Mouse (Mus musculus) heart, postnatal 0 days (tissue): Measurements from ENCODE around the gene Gm3095. TPM values are rescaled to one million over a fixed set of nuclear protein-coding genes. Genes with fewer than 3 reads are reported as not detected.
"Not testable (repeated sequence)": the region's sequence is repeated elsewhere in the genome, so short reads cannot be mapped to it uniquely, and the experiment has no call there.

Source experiments
- ATAC-seq: fragments of 200-750 bp; cut with Nextera tagmentation; 2 replicates; pipeline ENCODE4 v1.8.0; 2017; ENCODE audit warnings: low read depth, moderate number of reproducible peaks, moderate library complexity; ENCODE audit not compliant: insufficient read depth
- DNase-seq: peaks from one replicate; pipeline ENCODE4 v3.0.0-alpha.2; 2016; ENCODE audit warnings: low spot score
- H3K27ac ChIP-seq: fragments of 300-500 bp; sonication (generic); 2 replicates; pipeline ENCODE4 v1.5.1; 2014; ENCODE audit warnings: low read depth, mild to moderate bottlenecking
- H3K27me3 ChIP-seq: fragments of 300-500 bp; sonication (generic); 2 replicates; pipeline ENCODE4 v1.6.1; 2014; ENCODE audit warnings: low read length, mixed read lengths; ENCODE audit not compliant: control insufficient read depth, insufficient read depth
- H3K36me3 ChIP-seq: fragments of 300-500 bp; sonication (generic); replicated peaks from 2 replicates; pipeline ENCODE4 v1.6.1; 2014; ENCODE audit warnings: low read length, mixed read lengths; ENCODE audit not compliant: control insufficient read depth, insufficient read depth
- H3K4me1 ChIP-seq: fragments of 300-500 bp; sonication (generic); 2 replicates; pipeline ENCODE4 v1.6.1; 2014; ENCODE audit warnings: antibody characterized with exemption; ENCODE audit not compliant: control insufficient read depth, insufficient read depth
- H3K4me2 ChIP-seq: fragments of 300-500 bp; sonication (generic); 2 replicates; pipeline ENCODE4 v1.6.1; 2014; ENCODE audit warnings: low read depth, mild to moderate bottlenecking, low read length, moderate library complexity
- H3K4me3 ChIP-seq: fragments of 300-500 bp; sonication (generic); 2 replicates; pipeline ENCODE4 v1.5.1; 2014; ENCODE audit warnings: low read depth, low read length
- H3K9ac ChIP-seq: fragments of 300-500 bp; sonication (generic); replicated peaks from 2 replicates; pipeline ENCODE4 v1.6.1; 2014; ENCODE audit warnings: low read depth, low read length, mixed read lengths
- H3K9me3 ChIP-seq: fragments of 300-500 bp; sonication (generic); replicated peaks from 2 replicates; pipeline ENCODE4 v1.6.1; 2016; ENCODE audit warnings: low read length; ENCODE audit not compliant: control insufficient read depth
- WGBS: fragments of 180-500 bp; shearing (Covaris S2); extraction: QIAGEN DNeasy Blood & Tissue Kit; methylation state at CpG from one replicate; pipeline ENCODE4 v1.1.7; 2014; 5-methylcytosine and 5-hydroxymethylcytosine counted together
- polyA plus RNA-seq: library from polyadenylated mRNA; unstranded; fragments of >200 nt; fragmentation: Nextera tagmentation; extraction: Ambion mirVana; gene quantifications from 2 replicates; pipeline ENCODE4 v1.2.1, GENCODE M21; 2015
- total RNA-seq: library from RNA; depleted of rRNA; stranded (reverse); fragments of >200 nt; gene quantifications from 2 replicates; pipeline ENCODE4 v1.2.3, GENCODE M21; 2014; ENCODE audit warnings: low replicate concordance; rRNA removed

Gm3095 gene
- total RNA-seq (0.08 and 2.3 TPM in 2 replicates), polyA plus RNA-seq (not detected in 2 replicates)

- H3K36me3 ChIP-seq, result not testable (repeated sequence)
- no CpG with 5 or more reads among the region's 2 CpGs for WGBS
Observed at GRCm38 (mm10) chr14:3963247-3963646, at the start of gene Gm3095. TSS of gene Gm3095 (plus strand) at chr14:3963547.

GRCm38 (mm10) chr14:3931456-3931855 lies 31.9 kb upstream of the Gm3095 start, which contains the start of gene Gm3029:
TSS of gene Gm3029 (plus strand) at chr14:3931756.
- H3K36me3 ChIP-seq, H3K27me3 ChIP-seq, H3K4me3 ChIP-seq, DNase-seq, H3K4me2 ChIP-seq, H3K27ac ChIP-seq, H3K9me3 ChIP-seq, ATAC-seq, H3K9ac ChIP-seq, H3K4me1 ChIP-seq: not testable (repeated sequence)
- 38% methylated on average over 1 of the region's 2 CpGs for WGBS

More at GRCm38 (mm10) chr14:3963247-3963646, at the start of gene Gm3095:
- H3K27ac ChIP-seq, ATAC-seq, H3K4me1 ChIP-seq, H3K4me2 ChIP-seq, DNase-seq, H3K4me3 ChIP-seq, H3K27me3 ChIP-seq, H3K9ac ChIP-seq, H3K9me3 ChIP-seq: not testable (repeated sequence)

GRCm38 (mm10) chr14:3998094-3998493 lies 34.7 kb downstream of the Gm3095 start, which contains the start of gene Gm3099:
TSS of gene Gm3099 (plus strand) at chr14:3998394.
- not testable (repeated sequence) for DNase-seq, H3K4me1 ChIP-seq, H3K27ac ChIP-seq, H3K4me2 ChIP-seq, H3K4me3 ChIP-seq, H3K9me3 ChIP-seq, ATAC-seq, H3K36me3 ChIP-seq, H3K9ac ChIP-seq, H3K27me3 ChIP-seq
- 67% methylated on average over 1 of the region's 3 CpGs for WGBS

Other genes with a start within 250 kb of the Gm3095 start
- gene Gm3002, start 153.5 kb upstream of the Gm3095 start, total RNA-seq, result 0.66 TPM in 1 of 2 replicates, not detected in the other
- gene Gm3002, start 153.5 kb upstream of the Gm3095 start, polyA plus RNA-seq, result 0.41 and 0.77 TPM in 2 replicates
- gene Gm3033, start 117.3 kb upstream of the Gm3095 start, total RNA-seq, result not detected in 2 replicates
- gene Gm3033, start 117.3 kb upstream of the Gm3095 start, polyA plus RNA-seq, result not detected in 2 replicates
- gene Gm2916, start 79.4 kb upstream of the Gm3095 start, total RNA-seq, result not detected in 2 replicates
- 0.07 and 0.11 TPM in 2 replicates for gene Gm2916, start 79.4 kb upstream of the Gm3095 start, polyA plus RNA-seq
- not detected in 2 replicates for gene Gm3029, start 31.8 kb upstream of the Gm3095 start, total RNA-seq
- not detected in 2 replicates for gene Gm3029, start 31.8 kb upstream of the Gm3095 start, polyA plus RNA-seq
- not detected in 2 replicates for gene Gm3099, start 34.8 kb downstream of the Gm3095 start, total RNA-seq
- not detected in 2 replicates for gene Gm3099, start 34.8 kb downstream of the Gm3095 start, polyA plus RNA-seq
- gene Gm5796, start 60.4 kb downstream of the Gm3095 start, total RNA-seq, result 0.23 TPM in 1 of 2 replicates, not detected in the other
- gene Gm5796, start 60.4 kb downstream of the Gm3095 start, polyA plus RNA-seq, result 0.14 and 0.22 TPM in 2 replicates
- not detected in 2 replicates for gene Gm3115, start 120.6 kb downstream of the Gm3095 start, total RNA-seq
- gene Gm3115, start 120.6 kb downstream of the Gm3095 start, polyA plus RNA-seq, result not detected in 2 replicates
- gene Gm8108, start 147.0 kb downstream of the Gm3095 start, total RNA-seq, result 0.12 TPM in 1 of 2 replicates, not detected in the other
- gene Gm8108, start 147.0 kb downstream of the Gm3095 start, polyA plus RNA-seq, result 0.14 and 0.21 TPM in 2 replicates
- not detected in 2 replicates for gene Gm3127, start 201.5 kb downstream of the Gm3095 start, total RNA-seq
- gene Gm3127, start 201.5 kb downstream of the Gm3095 start, polyA plus RNA-seq, result not detected in 2 replicates
- gene Gm2974, start 219.0 kb downstream of the Gm3095 start, total RNA-seq, result not detected in 2 replicates
- gene Gm2974, start 219.0 kb downstream of the Gm3095 start, polyA plus RNA-seq, result not detected in 2 replicates